In genomic region chr4:124989787-124990253, GRCm38 (mm10) we compare ENCODE assay signal across 12 mouse cellular contexts. TPM values are rescaled to one million over a fixed set of nuclear protein-coding genes. Genes with fewer than 3 reads are reported as not detected.
DNase-seq lines count a peak whose midpoint lies in the region; ATAC-seq and TF ChIP-seq lines count a peak whose summit lies in the region.
"Had no signal": no experiment of that assay in that cellular context is flagged by ENCODE, and none has a peak within 500 bp of the region (broad histone marks: within the 10 kb centered on the region; RNA-seq: fewer than 3 reads in every experiment).

No protein-coding gene starts in this region.

- WGBS in heart, embryonic 11.5 days (ENCODE audit: insufficient replicate concordance) = 2% methylated on average over 20 of the region's 20 CpGs
- 7% methylated on average over 20 of the region's 20 CpGs for WGBS in liver, postnatal 0 days (ENCODE audit: insufficient replicate concordance)

- in situ Hi-C loops in CH12.LX (cut with MboI; ENCODE audit: low pct_ligation_motif_present, low pct_unique_long_range_greater_than_20kb, low sequenced_read_pairs) = no loop called here

- no peak for ATAC-seq in heart, embryonic 11.5 days (replicated peaks; ENCODE audit: insufficient number of reproducible peaks, low FRiP score, low TSS enrichment)
- no peak for ATAC-seq in liver, postnatal 0 days

- dilution Hi-C loops in CH12.LX (cut with MboI; ENCODE audit: extremely low pct_ligation_motif_present, extremely low pct_unique_long_range_greater_than_20kb, low sequenced_read_pairs) = no loop called here

- no peak for TF ChIP-seq RAD21 in CH12.LX (IDR thresholded peaks at IDR 0.05; ENCODE audit: low read depth, low read length)

- no peak for TF ChIP-seq POLR2A in CH12.LX (IDR thresholded peaks at IDR 0.05; ENCODE audit: low read depth, low read length)

- DNase-seq in heart, adult 8-10 months (ENCODE audit: low spot score) = no peak
- no peak for DNase-seq in CH12.LX (ENCODE audit: extremely low read depth)
- peak; percentile 53 for DNase-seq in forelimb bud, embryonic 11.5 days (ENCODE audit: low read depth, low spot score)
- no peak for DNase-seq in liver, postnatal 0 days
- no peak for DNase-seq in gastrocnemius, adult 8-10 months (ENCODE audit: low spot score in 2 of 2)
- DNase-seq in layer of hippocampus, adult 2 months (ENCODE audit: low spot score in 2 of 2) = no peak
- DNase-seq in gastrocnemius, postnatal 4 days (ENCODE audit: low spot score in 2 of 2) = no peak
- DNase-seq: adrenal gland, postnatal 14 days; kidney, adult 9 months had no signal

- H3K27me3 ChIP-seq in heart, embryonic 11.5 days (ENCODE audit: control insufficient read depth, insufficient read depth, low read length) = peaks cover 73% of the 10 kb centered on the region
- peaks cover 9% of the 10 kb centered on the region for H3K27me3 ChIP-seq in CH12.LX (replicated peaks)
- peaks cover 60% of the 10 kb centered on the region for H3K27me3 ChIP-seq in liver, postnatal 0 days (ENCODE audit: insufficient read depth, low read length)

- H3K4me1 ChIP-seq in heart, embryonic 11.5 days (ENCODE audit: control insufficient read depth, insufficient read depth, low read length) = peaks cover 23% of the 10 kb centered on the region; the same call in 1 of the 2 replicates
- peaks cover 34 to 41% of the 10 kb centered on the region in 2 experiments for H3K4me1 ChIP-seq in CH12.LX (ENCODE audit: control insufficient read depth in 1 of 2, insufficient read depth in 2 of 2)
- H3K4me1 ChIP-seq in liver, postnatal 0 days (ENCODE audit: insufficient read depth) = no peaks in the 10 kb centered on the region; the same call in 1 of the 2 replicates

- H3K79me2 ChIP-seq in CH12.LX (replicated peaks; ENCODE audit: control insufficient read depth, extremely low read depth, insufficient read depth, poor library complexity, severe bottlenecking) = no peaks in the 10 kb centered on the region

- H3K9me3 ChIP-seq in heart, embryonic 11.5 days (replicated peaks; ENCODE audit: control insufficient read depth, low read length) = no peaks in the 10 kb centered on the region
- peaks cover 2% of the 10 kb centered on the region for H3K9me3 ChIP-seq in CH12.LX (replicated peaks; ENCODE audit: low read length)
- no peaks in the 10 kb centered on the region for H3K9me3 ChIP-seq in liver, postnatal 0 days (ENCODE audit: low read length)

- H3K4me2 ChIP-seq in heart, embryonic 11.5 days = peak overlapping the region; percentile 56
- peak overlapping the region; percentile 4 for H3K4me2 ChIP-seq in CH12.LX (ENCODE audit: insufficient read depth, low read depth, poor library complexity, severe bottlenecking)
- 0 out of 2 replicates have a peak overlapping the region, but pooled peaks have one; percentile 36 for H3K4me2 ChIP-seq in liver, postnatal 0 days (ENCODE audit: low read depth, low read length)

- TF ChIP-seq EP300 in CH12.LX (IDR thresholded peaks at IDR 0.05; ENCODE audit: low read length) = no peak
- no peak for TF ChIP-seq EP300 in liver, postnatal 0 days (IDR thresholded peaks at IDR 0.05; ENCODE audit: low read depth)

- no peak for TF ChIP-seq CTCF in CH12.LX (conservative IDR thresholded peaks at IDR 0.05 in 1 of 2, IDR thresholded peaks at IDR 0.05 in 1 of 2; ENCODE audit: low read depth in 2 of 2, low read length in 2 of 2)
- TF ChIP-seq CTCF in liver, postnatal 0 days (IDR thresholded peaks at IDR 0.05; ENCODE audit: low read depth) = no peak
- TF ChIP-seq CTCF in layer of hippocampus, adult 2 months (conservative IDR thresholded peaks at IDR 0.05) = no peak

- H3K9ac ChIP-seq in heart, embryonic 11.5 days (ENCODE audit: low read depth, low read length) = peak overlapping the region; percentile 46; the same call in 1 of the 2 replicates
- H3K9ac ChIP-seq in CH12.LX (ENCODE audit: insufficient read depth, low read depth) = no peak overlapping the region
- no peak overlapping the region for H3K9ac ChIP-seq in liver, postnatal 0 days (replicated peaks)

- no peaks in the 10 kb centered on the region for H3K36me3 ChIP-seq in heart, embryonic 11.5 days (ENCODE audit: control insufficient read depth, insufficient read depth, low read length)
- no peaks in the 10 kb centered on the region for H3K36me3 ChIP-seq in CH12.LX (replicated peaks in 1 of 2; ENCODE audit: control insufficient read depth in 1 of 2, insufficient read depth in 1 of 2, low read length in 1 of 2)
- H3K36me3 ChIP-seq in liver, postnatal 0 days (replicated peaks; ENCODE audit: insufficient read depth, low read length) = no peaks in the 10 kb centered on the region

- no peak overlapping the region; the same call in 1 of the 2 replicates for H3K27ac ChIP-seq in heart, embryonic 11.5 days (ENCODE audit: low read depth, low read length)
- H3K27ac ChIP-seq in CH12.LX (ENCODE audit: insufficient read depth, low read depth) = no peak overlapping the region
- H3K27ac ChIP-seq in liver, postnatal 0 days (ENCODE audit: low read depth) = no peak overlapping the region
- H3K27ac ChIP-seq in layer of hippocampus, adult 2 months = no peak overlapping the region

- peak overlapping the region; percentile 14; the same call in 1 of the 2 replicates for H3K4me3 ChIP-seq in heart, embryonic 11.5 days (ENCODE audit: low read depth, low read length)
- H3K4me3 ChIP-seq in CH12.LX (replicated peaks in 1 of 3; ENCODE audit: low read depth in 2 of 3, low read length in 2 of 3, poor library complexity in 1 of 3) = peak overlapping the region in 2 of 3 experiments; percentile 1 to 22
- no peak overlapping the region for H3K4me3 ChIP-seq in liver, postnatal 0 days (ENCODE audit: low read depth, low read length)
- no peak overlapping the region for H3K4me3 ChIP-seq in layer of hippocampus, adult 2 months
- H3K4me3 ChIP-seq: erythroblast, embryonic 14.5 days had no signal

TF ChIP-seq in CH12.LX, 34 proteins besides CTCF, POLR2A, EP300 and RAD21:
- TF ChIP-seq KAT2A (IDR thresholded peaks at IDR 0.05; ENCODE audit: insufficient replicate concordance, low read length) (no peak), MAZ (IDR thresholded peaks at IDR 0.05; ENCODE audit: low read depth, low read length) (no peak), ZKSCAN1 (IDR thresholded peaks at IDR 0.05; ENCODE audit: borderline replicate concordance, low read depth, low read length) (no peak), JUN (IDR thresholded peaks at IDR 0.05; ENCODE audit: insufficient read depth, low read depth, low read length) (no peak), NRF1 (IDR thresholded peaks at IDR 0.05; ENCODE audit: low read depth, low read length) (no peak), ZMIZ1 (IDR thresholded peaks at IDR 0.05; ENCODE audit: low read depth, low read length) (no peak), POLR2AphosphoS2 (IDR thresholded peaks at IDR 0.05; ENCODE audit: low read depth, low read length) (no peak), SIN3A (IDR thresholded peaks at IDR 0.05; ENCODE audit: low read length) (no peak)

RNA-seq across cellular contexts. Expression of gene Rspo1, which starts 3.6 kb away (rescaled TPM):
- polyA plus RNA-seq in heart, embryonic 11.5 days (2014; fragmentation: Nextera tagmentation; extraction: Ambion mirVana) = 6.9 and 10.4 TPM in 2 replicates
- 1 to 10 TPM; 3.1 to 6.6 (median 4.7) TPM for total RNA-seq in heart, adult 8-10 months (2022)
- total RNA-seq in CH12.LX (2012; rRNA removed) (0.25 and 0.29 TPM in 2 replicates), CH12.LX (2014; rRNA removed) (0.31 and 0.36 TPM in 2 replicates)
- polyA plus RNA-seq in CH12.LX (2012; ENCODE audit: insufficient read length, low read depth) = 0.50 and 0.87 TPM in 2 replicates
- 0.41 and 0.86 TPM in 2 replicates for polyA plus RNA-seq in liver, postnatal 0 days (2015; fragmentation: Nextera tagmentation; extraction: Ambion mirVana)
- total RNA-seq in gastrocnemius, adult 8-10 months (2022) = under 1 TPM in 3 of 4 experiments, not detected in 1; 0.27 to 0.51 (median 0.48) TPM
- 1 to 10 TPM; 9.5 to 9.8 TPM for total RNA-seq in layer of hippocampus, adult 2 months (2021)
- 1 to 10 TPM in 1 of 2 experiments, under 1 TPM in 1; 0.54 to 1.1 TPM for total RNA-seq in gastrocnemius, postnatal 4 days (2021)
- total RNA-seq: megakaryocyte-erythroid progenitor cell, adult 5-6 weeks had no signal

RNA-seq across cellular contexts. Expression of gene Gnl2, which starts 26.6 kb away (rescaled TPM):
- polyA plus RNA-seq in heart, embryonic 11.5 days (2014; fragmentation: Nextera tagmentation; extraction: Ambion mirVana) = 61.9 and 65.9 TPM in 2 replicates
- total RNA-seq in heart, adult 8-10 months (2022) = 10 to 100 TPM; 22.9 to 32.6 (median 24.3) TPM
- 65.0 and 79.1 TPM in 2 replicates for total RNA-seq in CH12.LX (2012; rRNA removed)
- total RNA-seq in CH12.LX (2014; rRNA removed) = 66.8 and 80.4 TPM in 2 replicates
- 139 and 162 TPM in 2 replicates for polyA plus RNA-seq in CH12.LX (2012; ENCODE audit: insufficient read length, low read depth)
- polyA plus RNA-seq in liver, postnatal 0 days (2015; fragmentation: Nextera tagmentation; extraction: Ambion mirVana) = 25.8 and 26.7 TPM in 2 replicates
- 10 to 100 TPM; 22.2 to 32.7 (median 27.4) TPM for total RNA-seq in gastrocnemius, adult 8-10 months (2022)
- 10 to 100 TPM; 67.9 to 76.1 TPM for total RNA-seq in layer of hippocampus, adult 2 months (2021)
- total RNA-seq in gastrocnemius, postnatal 4 days (2021) = 10 to 100 TPM; 45.4 to 58.1 TPM

RNA-seq across cellular contexts. Expression of gene Cdca8, which starts 50.7 kb away (rescaled TPM):
- polyA plus RNA-seq in heart, embryonic 11.5 days (2014; fragmentation: Nextera tagmentation; extraction: Ambion mirVana) = 131 and 136 TPM in 2 replicates
- 1 to 10 TPM in 1 of 4 experiments, under 1 TPM in 3; 0.69 to 1.1 (median 0.85) TPM for total RNA-seq in heart, adult 8-10 months (2022)
- 101 and 111 TPM in 2 replicates for total RNA-seq in CH12.LX (2012; rRNA removed)
- 55.2 and 58.8 TPM in 2 replicates for total RNA-seq in CH12.LX (2014; rRNA removed)
- polyA plus RNA-seq in CH12.LX (2012; ENCODE audit: insufficient read length, low read depth) = 174 and 188 TPM in 2 replicates
- 49.5 and 56.3 TPM in 2 replicates for polyA plus RNA-seq in liver, postnatal 0 days (2015; fragmentation: Nextera tagmentation; extraction: Ambion mirVana)
- under 1 TPM; 0.24 to 0.51 (median 0.28) TPM for total RNA-seq in gastrocnemius, adult 8-10 months (2022)
- total RNA-seq in layer of hippocampus, adult 2 months (2021) = 1 to 10 TPM; 2.1 to 2.9 TPM
- 10 to 100 TPM; 16.7 to 20.1 TPM for total RNA-seq in gastrocnemius, postnatal 4 days (2021)

RNA-seq across cellular contexts. Expression of gene 9930104L06Rik, which starts 53.0 kb away (rescaled TPM):
- polyA plus RNA-seq in heart, embryonic 11.5 days (2014; fragmentation: Nextera tagmentation; extraction: Ambion mirVana) = 3.2 and 5.4 TPM in 2 replicates
- 10 to 100 TPM in 1 of 4 experiments, 1 to 10 TPM in 3; 5.8 to 11.1 (median 8.7) TPM for total RNA-seq in heart, adult 8-10 months (2022)
- 12.3 and 14.5 TPM in 2 replicates for total RNA-seq in CH12.LX (2012; rRNA removed)
- 10.7 and 14.8 TPM in 2 replicates for total RNA-seq in CH12.LX (2014; rRNA removed)
- 15.3 and 15.9 TPM in 2 replicates for polyA plus RNA-seq in CH12.LX (2012; ENCODE audit: insufficient read length, low read depth)
- 2.4 and 2.6 TPM in 2 replicates for polyA plus RNA-seq in liver, postnatal 0 days (2015; fragmentation: Nextera tagmentation; extraction: Ambion mirVana)
- 1 to 10 TPM; 5.6 to 9.4 (median 7.8) TPM for total RNA-seq in gastrocnemius, adult 8-10 months (2022)
- total RNA-seq in layer of hippocampus, adult 2 months (2021) = 10 to 100 TPM; 22.1 to 23.6 TPM
- total RNA-seq in gastrocnemius, postnatal 4 days (2021) = 1 to 10 TPM; 9.6 to 9.8 TPM

Comparison
In these comparisons a context has a peak if more than half of its experiments do, and no peak if none do; other contexts are left out.
1. RNA of gene Cdca8, which starts 50.7 kb away (total RNA-seq): 55.2 to 111 TPM in CH12.LX and 16.7 to 20.1 TPM in gastrocnemius, postnatal 4 days; 2.1 to 2.9 TPM in layer of hippocampus, adult 2 months, 0.69 to 1.1 TPM in heart, adult 8-10 months and 0.24 to 0.51 TPM in gastrocnemius, adult 8-10 months; every median in the first group is over 4 times any median in the second.
2. H3K4me2 ChIP-seq: peak in every context shown above with its lines; median percentile 56 in heart, embryonic 11.5 days; 36 in liver, postnatal 0 days; 4 in CH12.LX.
3. H3K4me3 ChIP-seq: peak in heart, embryonic 11.5 days (single experiment) and CH12.LX (2 of 3); none in liver, postnatal 0 days (single experiment) and layer of hippocampus, adult 2 months (single experiment).